Comparison of ENCODE assay signal across 24 mouse cellular contexts in genomic region chr10:7275357-7275756, GRCm38 (mm10).
"Had no signal": no experiment of that assay in that cellular context is flagged by ENCODE, and none has a peak within 500 bp of the region (broad histone marks: within the 10 kb centered on the region; RNA-seq: fewer than 3 reads in every experiment).

No protein-coding gene starts in this region.

- H3K4me2 ChIP-seq: kidney, embryonic 15.5 days; limb, embryonic 12.5 days; limb, embryonic 15.5 days; liver, embryonic 13.5 days; lung, embryonic 15.5 days; midbrain, embryonic 13.5 days; neural tube, embryonic 13.5 days; stomach, embryonic 15.5 days had no signal

- ATAC-seq: midbrain, embryonic 13.5 days; midbrain, embryonic 16.5 days had no signal

- H3K4me1 ChIP-seq: kidney, embryonic 15.5 days; limb, embryonic 12.5 days; liver, embryonic 13.5 days; megakaryocyte, embryonic 14.5 days; midbrain, embryonic 10.5 days; midbrain, embryonic 13.5 days; neural tube, embryonic 13.5 days; stomach, embryonic 15.5 days had no signal

- H3K27me3 ChIP-seq: kidney, embryonic 15.5 days; limb, embryonic 12.5 days; limb, embryonic 15.5 days; liver, embryonic 13.5 days; lung, embryonic 15.5 days; megakaryocyte, embryonic 14.5 days; midbrain, embryonic 13.5 days; neural tube, embryonic 13.5 days; stomach, embryonic 15.5 days had no signal

- H3K9me3 ChIP-seq: kidney, embryonic 15.5 days; limb, embryonic 12.5 days; limb, embryonic 15.5 days; liver, embryonic 13.5 days; lung, embryonic 15.5 days; megakaryocyte, embryonic 14.5 days; midbrain, embryonic 10.5 days; midbrain, embryonic 13.5 days; neural tube, embryonic 13.5 days; stomach, embryonic 15.5 days had no signal

- H3K27ac ChIP-seq: kidney, embryonic 15.5 days; limb, embryonic 12.5 days; liver, embryonic 13.5 days; lung, embryonic 15.5 days; midbrain, embryonic 10.5 days; midbrain, embryonic 13.5 days; neural tube, embryonic 13.5 days; stomach, embryonic 15.5 days had no signal

- H3K9ac ChIP-seq: kidney, embryonic 15.5 days; limb, embryonic 12.5 days; limb, embryonic 15.5 days; liver, embryonic 13.5 days; lung, embryonic 15.5 days; midbrain, embryonic 13.5 days; neural tube, embryonic 13.5 days; stomach, embryonic 15.5 days had no signal

- H3K4me3 ChIP-seq: kidney, embryonic 15.5 days; limb, embryonic 12.5 days; limb, embryonic 15.5 days; liver, embryonic 13.5 days; lung, embryonic 15.5 days; megakaryocyte, embryonic 14.5 days; midbrain, embryonic 10.5 days; midbrain, embryonic 13.5 days; myocyte; neural tube, embryonic 13.5 days; stomach, embryonic 15.5 days had no signal

- H3K36me3 ChIP-seq: kidney, embryonic 15.5 days; limb, embryonic 12.5 days; limb, embryonic 15.5 days; liver, embryonic 13.5 days; lung, embryonic 15.5 days; midbrain, embryonic 10.5 days; midbrain, embryonic 13.5 days; neural tube, embryonic 13.5 days; stomach, embryonic 15.5 days had no signal

- DNase-seq: kidney, adult 8-10 months; kidney, postnatal 10 days; kidney, postnatal 36 days; left cerebral cortex, postnatal 4 days; liver, embryonic 13.5 days; lung, adult 18-20 months; lung, postnatal 10 days; lung, postnatal 36 days; retina, postnatal 1 day; right cerebral cortex, postnatal 25 days; spleen, adult 18-20 months; thymus, adult 18-20 months; thymus, postnatal 36 days had no signal
